Mouse (Mus musculus): ENCODE measurements around the gene Myh1. TPM values are rescaled to one million over a fixed set of nuclear protein-coding genes. Genes with fewer than 3 reads are reported as not detected.

The Myh1 gene
- total RNA-seq, 1 experiment from 2014 or later: not detected

DNA sequence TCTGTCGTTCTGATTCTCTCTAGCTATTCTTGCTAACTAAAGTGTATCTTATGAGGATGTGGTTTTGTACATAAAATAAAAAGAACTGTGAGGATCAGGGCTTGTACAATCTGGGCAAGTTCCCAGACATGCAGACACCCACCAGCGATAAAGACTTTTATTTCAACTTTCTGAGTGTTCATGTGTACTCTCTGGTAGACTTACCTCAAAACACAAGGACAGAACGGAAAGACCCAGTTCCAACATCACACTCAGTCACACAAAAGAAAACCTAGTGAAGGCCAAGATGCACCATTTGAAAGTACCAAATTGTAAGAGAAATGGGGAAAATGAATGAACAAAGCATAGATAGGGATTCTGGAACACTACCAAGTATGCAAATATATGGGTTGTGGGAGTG is 28.9 kb downstream of the Myh1 start:
- ATAC-seq (ENCODE audit: extremely low read depth, insufficient number of reproducible peaks, low FRiP score, poor library complexity, severe bottlenecking): no peak

DNA sequence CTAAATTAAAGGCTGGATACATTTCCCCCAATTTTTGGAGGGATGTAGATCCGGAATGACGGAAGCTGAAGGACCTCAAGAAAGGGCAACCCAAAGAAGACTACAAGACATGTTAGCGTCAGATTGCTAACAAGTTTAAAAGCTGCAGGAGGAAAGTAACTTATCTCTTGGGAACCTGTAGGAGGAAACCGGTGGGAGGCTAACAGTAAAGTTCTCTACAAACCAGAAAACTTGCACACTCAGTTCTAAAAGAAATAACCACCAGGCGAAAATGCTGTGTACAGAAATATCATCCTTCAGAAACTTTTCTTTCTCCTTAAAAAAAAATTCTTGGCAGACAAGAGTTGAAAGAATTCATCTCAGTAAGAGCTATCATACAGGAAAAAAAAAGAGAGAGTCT is 29.3 kb downstream of the Myh1 start:
- ATAC-seq (ENCODE audit: extremely low read depth, insufficient number of reproducible peaks, low FRiP score, poor library complexity, severe bottlenecking): no peak

DNA sequence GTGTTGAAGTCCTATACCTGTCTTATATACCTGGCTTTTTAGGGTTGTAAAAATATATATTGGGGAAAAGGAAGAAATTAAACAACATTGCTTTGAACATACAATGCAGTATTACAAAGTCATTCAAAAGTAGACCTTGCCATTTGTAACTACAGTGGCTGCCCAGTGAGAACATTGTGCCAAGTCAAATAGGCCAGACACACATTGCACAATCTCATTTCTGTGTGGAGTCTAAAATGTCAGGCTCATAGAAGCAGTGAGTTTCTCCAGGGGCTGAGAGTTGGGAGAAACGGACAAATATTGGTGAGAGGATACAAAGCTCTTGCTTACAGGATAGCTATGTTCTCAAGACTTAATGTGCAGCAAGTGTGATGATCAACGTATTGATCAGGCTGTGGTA is 30.1 kb downstream of the Myh1 start:
- no peak for ATAC-seq (ENCODE audit: extremely low read depth, insufficient number of reproducible peaks, low FRiP score, poor library complexity, severe bottlenecking)

DNA sequence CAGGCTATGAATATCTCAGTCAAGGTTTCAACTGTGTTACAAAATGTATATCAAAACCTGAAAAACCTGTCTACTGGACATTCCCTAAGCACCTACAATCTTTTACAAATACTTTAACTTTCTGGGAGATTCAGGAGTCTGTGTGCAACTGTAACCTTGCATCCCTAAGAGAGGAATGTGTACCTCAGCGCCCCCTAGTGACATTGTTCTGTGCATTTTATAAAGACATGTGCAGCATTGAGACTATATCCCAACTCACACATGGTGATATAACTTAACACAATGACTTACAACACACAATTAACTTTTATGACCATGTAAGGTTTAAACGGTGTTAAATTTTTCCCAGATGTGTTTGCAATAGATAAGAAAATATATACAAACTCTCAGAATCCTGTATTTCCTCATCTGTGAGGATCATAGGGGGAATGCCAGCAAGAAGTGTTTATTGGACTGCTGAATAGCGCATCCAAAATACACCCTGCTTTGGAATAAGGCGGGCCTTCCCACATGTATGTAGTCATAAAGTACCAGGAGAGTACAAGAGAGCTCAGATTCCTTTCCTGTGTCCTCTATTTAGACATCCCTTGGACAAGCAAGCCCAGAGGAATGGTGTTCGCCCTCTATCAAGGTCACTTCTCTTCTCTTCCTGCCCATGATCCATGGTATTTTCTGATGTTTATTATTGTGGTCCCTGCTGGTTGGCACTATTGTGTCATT is 35.9 kb downstream of the Myh1 start:
- ATAC-seq (ENCODE audit: extremely low read depth, insufficient number of reproducible peaks, low FRiP score, poor library complexity, severe bottlenecking): no peak

DNA sequence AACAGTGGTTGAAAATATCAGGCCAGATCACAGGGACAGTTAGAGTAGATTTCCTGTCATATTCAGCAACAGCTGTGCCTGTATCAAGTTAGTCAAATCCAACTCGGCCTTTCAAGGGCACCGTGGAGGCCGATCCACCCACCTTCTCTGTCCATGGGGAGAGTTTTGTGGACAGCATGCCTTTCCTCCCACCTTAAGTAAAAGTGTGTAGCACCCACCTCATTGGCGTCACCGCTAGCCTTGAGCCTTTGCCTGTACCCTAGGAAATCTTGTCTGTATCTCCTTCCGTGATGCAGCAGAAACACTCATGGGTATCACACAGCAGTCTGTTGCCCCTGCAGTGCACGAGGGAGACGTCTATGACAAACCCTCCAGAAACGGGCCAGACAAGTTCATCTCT is 36.9 kb downstream of the Myh1 start:
- ATAC-seq (ENCODE audit: extremely low read depth, insufficient number of reproducible peaks, low FRiP score, poor library complexity, severe bottlenecking): no peak

DNA sequence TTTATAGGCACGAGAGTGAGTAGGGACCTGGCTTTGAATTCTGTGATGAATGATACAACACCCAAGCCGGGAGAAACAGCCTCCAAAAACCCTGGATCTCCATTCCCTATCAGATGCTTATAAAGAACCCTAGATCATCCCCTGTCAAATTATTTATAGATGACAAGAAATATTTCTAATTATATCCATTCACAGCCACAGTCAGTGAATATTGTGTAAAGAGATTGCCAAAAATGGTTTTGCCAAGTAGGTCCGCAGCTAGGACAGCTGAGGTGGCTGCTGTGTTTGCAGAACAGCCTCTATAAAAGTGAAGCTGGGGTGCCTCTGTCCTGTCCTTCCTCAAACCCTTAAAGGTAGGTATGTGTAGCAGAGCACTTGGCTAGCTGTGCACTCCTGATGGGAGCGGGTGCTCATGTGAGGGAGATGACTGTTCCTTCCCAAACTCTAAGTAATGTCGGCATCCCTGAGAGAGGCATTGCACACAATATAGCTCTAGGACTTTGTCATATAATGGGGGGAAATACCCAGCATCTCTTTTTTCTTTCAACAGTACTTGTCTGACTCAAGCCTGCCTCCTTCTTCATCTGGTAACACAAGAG is 37.7 kb downstream of the Myh1 start, which contains the start of gene Myh4:
TSS of gene Myh4 (plus strand) at position 549 of the 599 bp plus-strand sequence.
- ATAC-seq (ENCODE audit: extremely low read depth, insufficient number of reproducible peaks, low FRiP score, poor library complexity, severe bottlenecking): no peak

DNA sequence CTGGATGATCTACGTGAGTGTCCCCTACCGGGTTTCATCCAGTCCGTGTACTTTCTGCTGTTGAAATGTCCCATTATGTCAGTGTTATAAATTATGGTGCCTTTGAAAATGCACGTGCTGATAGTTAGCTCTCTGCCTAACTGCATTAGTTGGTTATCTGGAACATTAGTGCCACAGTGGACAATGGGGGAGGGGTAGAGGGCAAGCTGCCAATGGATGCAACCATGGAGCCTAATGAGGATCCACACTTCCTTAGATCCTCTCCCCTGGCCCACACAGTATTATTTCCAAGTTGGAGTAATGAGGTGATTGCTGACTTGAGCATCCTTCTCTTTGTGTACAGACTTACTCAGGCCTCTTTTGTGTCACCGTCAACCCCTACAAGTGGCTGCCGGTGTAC is 41.2 kb downstream of the Myh1 start:
- ATAC-seq (ENCODE audit: extremely low read depth, insufficient number of reproducible peaks, low FRiP score, poor library complexity, severe bottlenecking): no peak

DNA sequence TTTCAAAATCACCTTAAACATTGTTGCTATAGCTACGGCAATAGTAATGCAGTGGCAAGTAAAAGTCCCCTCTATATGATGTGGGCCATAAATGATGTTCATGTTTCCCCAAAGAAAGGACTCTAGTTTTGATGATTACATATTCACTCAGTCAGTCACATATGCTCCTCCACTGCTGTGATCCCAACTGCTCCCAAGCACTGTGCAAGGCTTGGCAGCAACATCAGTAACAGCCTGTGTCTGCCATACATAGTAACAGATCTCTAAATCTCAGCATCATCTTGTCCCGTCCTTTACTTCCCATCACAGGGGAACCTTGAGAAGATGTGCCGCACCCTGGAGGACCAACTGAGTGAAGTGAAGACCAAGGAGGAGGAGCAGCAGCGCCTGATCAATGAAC is 53.8 kb downstream of the Myh1 start:
- ATAC-seq (ENCODE audit: extremely low read depth, insufficient number of reproducible peaks, low FRiP score, poor library complexity, severe bottlenecking): no peak

DNA sequence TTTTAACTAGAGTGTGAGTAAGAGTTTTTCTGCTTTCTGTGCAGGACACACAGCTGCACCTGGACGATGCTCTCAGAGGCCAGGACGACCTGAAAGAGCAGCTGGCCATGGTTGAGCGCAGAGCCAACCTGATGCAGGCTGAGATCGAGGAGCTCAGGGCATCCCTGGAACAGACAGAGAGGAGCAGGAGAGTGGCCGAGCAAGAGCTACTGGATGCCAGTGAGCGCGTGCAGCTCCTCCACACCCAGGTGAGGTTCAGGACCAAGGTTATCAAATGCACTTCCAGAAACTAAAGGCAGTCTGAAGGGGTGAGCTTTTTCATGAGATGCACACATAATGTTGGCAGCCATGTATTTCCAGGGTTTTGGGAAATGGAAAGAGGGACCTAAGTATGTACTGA is 57.2 kb downstream of the Myh1 start:
- no peak for ATAC-seq (ENCODE audit: extremely low read depth, insufficient number of reproducible peaks, low FRiP score, poor library complexity, severe bottlenecking)

DNA sequence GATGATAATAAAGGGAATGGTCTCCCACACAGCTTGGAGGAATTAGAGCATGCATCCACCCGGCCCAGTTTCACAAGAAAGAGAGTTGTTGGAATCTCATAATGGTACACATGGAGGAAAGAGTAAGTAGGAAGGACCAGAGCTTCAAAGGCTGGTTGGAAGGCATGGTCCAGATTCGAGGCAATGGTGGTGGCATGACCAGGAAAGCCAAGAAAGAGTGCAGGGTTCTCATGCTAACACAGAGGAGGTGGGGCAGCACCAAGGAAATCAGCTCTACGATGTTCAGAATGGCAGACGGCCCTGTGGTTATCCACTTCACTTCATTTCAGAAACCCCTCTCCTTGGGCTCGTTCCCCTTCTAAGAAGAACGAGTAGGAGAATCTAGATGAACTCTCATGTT is 61.1 kb downstream of the Myh1 start:
- no peak for ATAC-seq (ENCODE audit: extremely low read depth, insufficient number of reproducible peaks, low FRiP score, poor library complexity, severe bottlenecking)

Other genes starting within 250 kb of the Myh1 start
- gene Tmem238l, start 243.4 kb upstream of the Myh1 start, total RNA-seq (2017): not detected in 2 replicates
- 1.1 and 2.8 TPM in 2 replicates for gene Tmem220, start 174.9 kb upstream of the Myh1 start, total RNA-seq (2017)
- gene Adprm, start 147.5 kb upstream of the Myh1 start, total RNA-seq (2017): 36.1 and 43.3 TPM in 2 replicates
- 9.9 and 14.5 TPM in 2 replicates for gene Sco1, start 147.4 kb upstream of the Myh1 start, total RNA-seq (2017)
- not detected in 2 replicates for gene Myh3, start 121.8 kb upstream of the Myh1 start, total RNA-seq (2017)
- gene Myh2, start 29.0 kb upstream of the Myh1 start, total RNA-seq (2017): not detected in 2 replicates
- not detected in 2 replicates for gene Myh4, start 38.0 kb downstream of the Myh1 start, total RNA-seq (2017)
- not detected in 2 replicates for gene Myh8, start 77.1 kb downstream of the Myh1 start, total RNA-seq (2017)
- not detected in 2 replicates for gene Myh13, start 121.6 kb downstream of the Myh1 start, total RNA-seq (2017)